Mouse (Mus musculus): ENCODE measurements around the gene Dnaic1. TPM values are rescaled to one million over a fixed set of nuclear protein-coding genes. Genes with fewer than 3 reads are reported as not detected.
A peak's percentile ranks its signal among the peaks of the same experiment; 100 is the strongest.

The Dnaic1 gene
- polyA plus RNA-seq, 1 experiment from 2014 or later, result 4.8 TPM

- 7% methylated on average over 7 of the region's 7 CpGs for WGBS
- Histone ChIP-seq H3K4me1 (ENCODE audit: control insufficient read depth, insufficient read depth, low read length) (peaks cover 5% of the 10 kb centered on the region; the same call in 1 of the 2 replicates), H3K4me3 (ENCODE audit: low read depth, low read length) (no peak overlapping the region), H3K9ac (replicated peaks; ENCODE audit: low read depth, low read length) (no peak overlapping the region), H3K36me3 (ENCODE audit: control insufficient read depth, insufficient read depth, low read length) (no peaks in the 10 kb centered on the region), H3K27ac (ENCODE audit: low read length) (no peak overlapping the region), H3K9me3 (ENCODE audit: control insufficient read depth, low read depth, low read length) (no peaks in the 10 kb centered on the region), H3K4me2 (replicated peaks; ENCODE audit: low read depth, low read length) (no peak overlapping the region), H3K27me3 (ENCODE audit: control insufficient read depth, insufficient read depth, low read length) (no peaks in the 10 kb centered on the region)
- no peak for ATAC-seq (ENCODE audit: insufficient number of reproducible peaks, insufficient read depth, low FRiP score, low read depth)
Measured at GRCm38 (mm10) chr4:41614156-41614555, 44.6 kb downstream of the Dnaic1 start.

GRCm38 (mm10) chr4:41615661-41616599, 46.4 kb downstream of the Dnaic1 start:
- Histone ChIP-seq H3K4me3 (ENCODE audit: low read depth, low read length) (no peak overlapping the region), H3K9me3 (ENCODE audit: control insufficient read depth, low read depth, low read length) (no peaks in the 10 kb centered on the region), H3K36me3 (ENCODE audit: control insufficient read depth, insufficient read depth, low read length) (no peaks in the 10 kb centered on the region), H3K4me1 (ENCODE audit: control insufficient read depth, insufficient read depth, low read length) (peaks cover 5% of the 10 kb centered on the region; the same call in 1 of the 2 replicates), H3K27ac (ENCODE audit: low read length) (no peak overlapping the region), H3K4me2 (replicated peaks; ENCODE audit: low read depth, low read length) (no peak overlapping the region), H3K9ac (replicated peaks; ENCODE audit: low read depth, low read length) (no peak overlapping the region), H3K27me3 (ENCODE audit: control insufficient read depth, insufficient read depth, low read length) (no peaks in the 10 kb centered on the region)
- no peak for ATAC-seq (ENCODE audit: insufficient number of reproducible peaks, insufficient read depth, low FRiP score, low read depth)
- WGBS, result 59% methylated on average over 9 of the region's 9 CpGs

GRCm38 (mm10) chr4:41618916-41619746, 49.6 kb downstream of the Dnaic1 start:
- Histone ChIP-seq H3K36me3 (ENCODE audit: control insufficient read depth, insufficient read depth, low read length) (no peaks in the 10 kb centered on the region), H3K9ac (replicated peaks; ENCODE audit: low read depth, low read length) (no peak overlapping the region), H3K4me3 (ENCODE audit: low read depth, low read length) (no peak overlapping the region), H3K4me1 (ENCODE audit: control insufficient read depth, insufficient read depth, low read length) (peaks cover 5% of the 10 kb centered on the region; the same call in 1 of the 2 replicates), H3K4me2 (replicated peaks; ENCODE audit: low read depth, low read length) (no peak overlapping the region), H3K27me3 (ENCODE audit: control insufficient read depth, insufficient read depth, low read length) (no peaks in the 10 kb centered on the region), H3K9me3 (ENCODE audit: control insufficient read depth, low read depth, low read length) (no peaks in the 10 kb centered on the region), H3K27ac (ENCODE audit: low read length) (no peak overlapping the region)
- 36% methylated on average over 12 of the region's 12 CpGs for WGBS
- peak; percentile 57; the same call in 1 of the 2 replicates for ATAC-seq (ENCODE audit: insufficient number of reproducible peaks, insufficient read depth, low FRiP score, low read depth)

- 85% methylated on average over 14 of the region's 14 CpGs for WGBS
- Histone ChIP-seq H3K27me3 (ENCODE audit: control insufficient read depth, insufficient read depth, low read length) (no peaks in the 10 kb centered on the region), H3K36me3 (ENCODE audit: control insufficient read depth, insufficient read depth, low read length) (no peaks in the 10 kb centered on the region), H3K9me3 (ENCODE audit: control insufficient read depth, low read depth, low read length) (no peaks in the 10 kb centered on the region), H3K4me3 (ENCODE audit: low read depth, low read length) (no peak overlapping the region), H3K27ac (ENCODE audit: low read length) (no peak overlapping the region), H3K4me1 (ENCODE audit: control insufficient read depth, insufficient read depth, low read length) (peaks cover 8% of the 10 kb centered on the region; the same call in 1 of the 2 replicates), H3K9ac (replicated peaks; ENCODE audit: low read depth, low read length) (no peak overlapping the region), H3K4me2 (replicated peaks; ENCODE audit: low read depth, low read length) (no peak overlapping the region)
- ATAC-seq (ENCODE audit: insufficient number of reproducible peaks, insufficient read depth, low FRiP score, low read depth), result no peak
Measured at GRCm38 (mm10) chr4:41622071-41622470, 52.5 kb downstream of the Dnaic1 start.

- Histone ChIP-seq H3K36me3 (ENCODE audit: control insufficient read depth, insufficient read depth, low read length) (no peaks in the 10 kb centered on the region), H3K4me2 (replicated peaks; ENCODE audit: low read depth, low read length) (no peak overlapping the region), H3K27ac (ENCODE audit: low read length) (peak overlapping the region; percentile 70), H3K9ac (replicated peaks; ENCODE audit: low read depth, low read length) (no peak overlapping the region), H3K27me3 (ENCODE audit: control insufficient read depth, insufficient read depth, low read length) (no peaks in the 10 kb centered on the region), H3K4me1 (ENCODE audit: control insufficient read depth, insufficient read depth, low read length) (peaks cover 27% of the 10 kb centered on the region), H3K4me3 (ENCODE audit: low read depth, low read length) (no peak overlapping the region), H3K9me3 (ENCODE audit: control insufficient read depth, low read depth, low read length) (no peaks in the 10 kb centered on the region)
- 10% methylated on average over 8 of the region's 8 CpGs for WGBS
- peak; percentile 74; the same call in 1 of the 2 replicates for ATAC-seq (ENCODE audit: insufficient number of reproducible peaks, insufficient read depth, low FRiP score, low read depth)
Measured at GRCm38 (mm10) chr4:41628202-41628927, 58.8 kb downstream of the Dnaic1 start.

- Histone ChIP-seq H3K9me3 (ENCODE audit: control insufficient read depth, low read depth, low read length) (no peaks in the 10 kb centered on the region), H3K36me3 (ENCODE audit: control insufficient read depth, insufficient read depth, low read length) (no peaks in the 10 kb centered on the region), H3K9ac (replicated peaks; ENCODE audit: low read depth, low read length) (no peak overlapping the region), H3K4me2 (replicated peaks; ENCODE audit: low read depth, low read length) (no peak overlapping the region), H3K4me3 (ENCODE audit: low read depth, low read length) (no peak overlapping the region), H3K4me1 (ENCODE audit: control insufficient read depth, insufficient read depth, low read length) (peaks cover 27% of the 10 kb centered on the region), H3K27ac (ENCODE audit: low read length) (peak overlapping the region; percentile 56; the same call in 1 of the 2 replicates), H3K27me3 (ENCODE audit: control insufficient read depth, insufficient read depth, low read length) (no peaks in the 10 kb centered on the region)
- 33% methylated on average over 6 of the region's 6 CpGs for WGBS
- no peak; the same call in 1 of the 2 replicates for ATAC-seq (ENCODE audit: insufficient number of reproducible peaks, insufficient read depth, low FRiP score, low read depth)
Measured at GRCm38 (mm10) chr4:41630196-41630595, 60.6 kb downstream of the Dnaic1 start.

- Histone ChIP-seq H3K27me3 (ENCODE audit: control insufficient read depth, insufficient read depth, low read length) (no peaks in the 10 kb centered on the region), H3K4me3 (ENCODE audit: low read depth, low read length) (no peak overlapping the region), H3K9me3 (ENCODE audit: control insufficient read depth, low read depth, low read length) (no peaks in the 10 kb centered on the region), H3K4me2 (replicated peaks; ENCODE audit: low read depth, low read length) (peak overlapping the region; percentile 18; the same call in 1 of the 2 replicates), H3K4me1 (ENCODE audit: control insufficient read depth, insufficient read depth, low read length) (peaks cover 29% of the 10 kb centered on the region), H3K9ac (replicated peaks; ENCODE audit: low read depth, low read length) (no peak overlapping the region), H3K36me3 (ENCODE audit: control insufficient read depth, insufficient read depth, low read length) (no peaks in the 10 kb centered on the region), H3K27ac (ENCODE audit: low read length) (peak overlapping the region; percentile 3; the same call in 1 of the 2 replicates)
- no peak for ATAC-seq (ENCODE audit: insufficient number of reproducible peaks, insufficient read depth, low FRiP score, low read depth)
- WGBS, result 8% methylated on average over 11 of the region's 11 CpGs
Measured at GRCm38 (mm10) chr4:41631390-41631789, 61.8 kb downstream of the Dnaic1 start.

GRCm38 (mm10) chr4:41633001-41633400, 63.4 kb downstream of the Dnaic1 start:
- no peak overlapping the region for H3K27ac ChIP-seq (ENCODE audit: low read length)
- 75% methylated on average over 9 of the region's 9 CpGs for WGBS
- H3K36me3 ChIP-seq (ENCODE audit: control insufficient read depth, insufficient read depth, low read length), result no peaks in the 10 kb centered on the region
- H3K9ac ChIP-seq (replicated peaks; ENCODE audit: low read depth, low read length), result no peak overlapping the region
- no peak overlapping the region for H3K4me2 ChIP-seq (replicated peaks; ENCODE audit: low read depth, low read length)
- H3K9me3 ChIP-seq (ENCODE audit: control insufficient read depth, low read depth, low read length), result no peaks in the 10 kb centered on the region
- no peaks in the 10 kb centered on the region for H3K27me3 ChIP-seq (ENCODE audit: control insufficient read depth, insufficient read depth, low read length)
- no peak overlapping the region for H3K4me3 ChIP-seq (ENCODE audit: low read depth, low read length)
- peaks cover 29% of the 10 kb centered on the region for H3K4me1 ChIP-seq (ENCODE audit: control insufficient read depth, insufficient read depth, low read length)
- ATAC-seq (ENCODE audit: insufficient number of reproducible peaks, insufficient read depth, low FRiP score, low read depth), result no peak

All from stomach, embryonic 14.5 days (tissue).